Mouse (Mus musculus): Measurements from ENCODE around the gene Mfap1b. TPM values are rescaled to one million over a fixed set of nuclear protein-coding genes. Genes with fewer than 3 reads are reported as not detected.
A peak's percentile ranks its signal among the peaks of the same experiment; 100 is the strongest.

Mfap1b gene
- polyA plus RNA-seq, 1 experiment = 29.0 TPM

DNA sequence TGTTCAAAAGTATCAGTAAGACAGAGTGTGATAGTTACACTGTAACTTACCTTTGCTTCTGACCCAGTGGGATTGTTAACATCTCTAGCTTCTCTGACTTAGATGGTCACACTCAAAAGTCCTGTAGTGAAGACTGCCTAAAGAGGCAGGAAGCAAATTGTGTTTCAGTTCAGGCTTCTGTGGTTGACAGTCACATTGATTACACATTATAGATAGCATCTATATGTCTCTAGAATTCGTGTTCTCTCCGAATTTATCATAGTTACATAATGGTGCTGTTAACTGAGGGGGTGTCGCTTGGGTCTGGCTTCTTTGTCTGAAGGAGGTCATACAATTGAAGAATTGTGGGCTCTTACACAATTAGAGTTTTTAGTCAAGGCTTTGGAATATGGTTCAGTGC lies 58.8 kb downstream of the Mfap1b start:
- H3K27ac ChIP-seq (ENCODE audit: insufficient read depth, low read length) = no peak overlapping the region
- no peaks in the 10 kb centered on the region for H3K27me3 ChIP-seq (ENCODE audit: control insufficient read depth, insufficient read depth, low read length)
- TF ChIP-seq CTCF (IDR thresholded peaks at IDR 0.05; ENCODE audit: borderline replicate concordance, insufficient read depth, low read depth, low read length) (no peak), POLR2A (IDR thresholded peaks at IDR 0.05; ENCODE audit: borderline replicate concordance, insufficient read depth, low read length) (no peak)
- peak overlapping the region; percentile 10 for H3K4me3 ChIP-seq (replicated peaks; ENCODE audit: insufficient read depth, low read depth, low read length)
- no peak for DNase-seq
- 45% methylated on average over 3 of the region's 3 CpGs for WGBS
- peaks cover 4% of the 10 kb centered on the region; the same call in 1 of the 2 replicates for H3K4me1 ChIP-seq (ENCODE audit: control insufficient read depth, insufficient read depth, low read length)

DNA sequence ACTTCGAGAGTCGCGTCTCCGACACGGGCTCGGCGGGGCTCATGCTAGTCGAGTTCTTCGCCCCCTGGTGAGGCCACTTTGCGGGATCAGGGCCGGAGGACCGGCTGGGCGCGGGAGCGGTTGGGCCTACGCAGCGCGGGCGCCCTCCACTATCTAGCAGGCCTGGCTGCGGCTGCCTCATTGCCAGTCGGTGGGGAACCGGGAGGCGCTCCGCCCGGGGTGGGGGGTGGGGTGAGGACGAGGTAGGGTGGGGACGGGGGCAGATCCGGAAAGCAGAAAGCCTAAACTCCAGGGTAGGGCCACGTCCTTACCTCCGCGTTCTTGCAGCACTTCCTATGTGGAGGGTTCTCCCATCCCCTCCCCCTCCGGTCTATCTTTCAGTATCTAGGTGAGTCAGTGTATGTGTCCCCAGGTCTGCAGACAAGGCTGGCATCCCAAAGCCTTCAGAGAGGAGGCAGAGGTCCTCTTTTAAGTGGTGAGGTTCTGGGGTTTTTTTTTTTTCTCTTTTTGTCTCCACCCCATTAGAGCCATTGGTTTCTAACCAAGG lies 59.7 kb downstream of the Mfap1b start:
- 2% methylated on average over 31 of the region's 32 CpGs for WGBS
- Histone ChIP-seq H3K27ac (ENCODE audit: insufficient read depth, low read length) (peak overlapping the region; percentile 91), H3K4me3 (replicated peaks; ENCODE audit: insufficient read depth, low read depth, low read length) (peak overlapping the region; percentile 94), H3K4me1 (ENCODE audit: control insufficient read depth, insufficient read depth, low read length) (peaks cover 4% of the 10 kb centered on the region; the same call in 1 of the 2 replicates), H3K27me3 (ENCODE audit: control insufficient read depth, insufficient read depth, low read length) (no peaks in the 10 kb centered on the region)
- peak in 1 of 2 experiments; percentile 58 for DNase-seq
- TF ChIP-seq CTCF (IDR thresholded peaks at IDR 0.05; ENCODE audit: borderline replicate concordance, insufficient read depth, low read depth, low read length) = no peak
- no peak for TF ChIP-seq POLR2A (IDR thresholded peaks at IDR 0.05; ENCODE audit: borderline replicate concordance, insufficient read depth, low read length)

DNA sequence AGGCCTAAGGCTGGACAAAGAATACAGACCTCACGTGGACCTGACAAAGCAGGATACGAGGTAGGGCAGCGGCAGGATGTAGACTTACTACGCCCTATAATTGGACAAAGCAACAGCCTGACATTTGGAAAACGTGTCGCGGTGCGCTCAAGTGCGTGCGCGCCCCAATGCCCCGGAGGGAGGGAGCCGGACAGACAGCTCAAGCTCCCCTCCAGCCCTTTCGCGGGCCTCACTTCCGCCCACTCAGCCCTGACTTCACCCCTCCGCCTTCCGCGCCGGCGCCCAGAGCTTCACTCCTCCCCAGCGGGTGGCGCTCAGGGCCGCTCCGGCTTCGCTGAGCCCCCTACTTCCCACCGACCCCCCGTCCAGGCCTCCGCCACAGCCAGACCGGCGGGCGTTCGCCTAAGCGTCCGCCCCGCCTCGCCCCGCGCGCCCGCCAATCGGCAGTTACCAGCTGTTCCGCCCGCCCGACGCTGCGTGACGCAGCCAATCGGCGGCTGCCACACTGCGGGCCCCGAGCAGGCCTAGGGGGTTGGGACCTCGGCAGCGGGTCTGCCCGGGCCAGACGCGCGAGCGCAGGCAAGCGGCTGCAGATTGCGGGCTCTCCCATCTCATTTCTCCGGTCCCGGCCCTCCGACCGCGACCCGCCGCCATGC lies 60.4 kb downstream of the Mfap1b start, which contains the start of the genes Pdia3 and Catsper2:
Pdia3 (plus strand) TSS at position 389 of the 656 bp plus-strand sequence.
Catsper2 (minus strand) TSS at position 406 of the 656 bp plus-strand sequence.
- Histone ChIP-seq H3K27me3 (ENCODE audit: control insufficient read depth, insufficient read depth, low read length) (no peaks in the 10 kb centered on the region), H3K4me3 (replicated peaks; ENCODE audit: insufficient read depth, low read depth, low read length) (peak within 1 kb of the TSS; percentile 94), H3K27ac (ENCODE audit: insufficient read depth, low read length) (peak within 1 kb of the TSS; percentile 97), H3K4me1 (ENCODE audit: control insufficient read depth, insufficient read depth, low read length) (peaks cover 4% of the 10 kb centered on the region; the same call in 1 of the 2 replicates)
- TF ChIP-seq CTCF (IDR thresholded peaks at IDR 0.05; ENCODE audit: borderline replicate concordance, insufficient read depth, low read depth, low read length) (no peak), POLR2A (IDR thresholded peaks at IDR 0.05; ENCODE audit: borderline replicate concordance, insufficient read depth, low read length) (peak; percentile 68)
- peak; percentile 97 to 98 for DNase-seq
- WGBS = under 1% methylated on average over 67 of the region's 68 CpGs

DNA sequence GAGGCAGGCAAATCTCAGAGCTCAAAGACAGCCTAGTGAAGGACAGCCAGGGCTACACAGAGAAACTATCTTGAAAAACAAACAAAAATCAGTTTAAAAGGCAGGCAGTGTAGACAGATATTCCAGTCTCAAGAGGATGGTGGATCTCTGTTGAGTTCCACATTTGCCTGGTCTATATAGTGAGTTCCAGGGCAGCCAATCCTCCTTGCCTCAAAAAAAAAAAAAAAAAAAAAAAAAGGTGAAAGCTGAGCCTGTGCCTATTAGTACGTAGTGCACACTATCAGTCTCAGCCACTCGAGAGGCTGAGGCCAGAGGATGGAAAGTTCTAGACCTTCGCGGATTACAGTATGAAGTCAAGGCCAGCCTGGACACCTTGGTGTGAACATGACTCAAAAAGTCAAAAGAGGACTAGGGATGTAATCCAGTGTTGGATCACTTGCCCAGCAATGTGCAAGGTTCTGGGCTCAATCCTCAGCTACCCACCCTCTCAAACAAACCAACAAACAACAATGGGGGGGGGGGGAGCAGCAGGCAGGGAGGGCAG lies 61.0 kb downstream of the Mfap1b start:
- H3K4me1 ChIP-seq (ENCODE audit: control insufficient read depth, insufficient read depth, low read length) = peaks cover 4% of the 10 kb centered on the region; the same call in 1 of the 2 replicates
- TF ChIP-seq POLR2A (IDR thresholded peaks at IDR 0.05; ENCODE audit: borderline replicate concordance, insufficient read depth, low read length) (no peak), CTCF (IDR thresholded peaks at IDR 0.05; ENCODE audit: borderline replicate concordance, insufficient read depth, low read depth, low read length) (no peak)
- WGBS = 1% methylated on average over 4 of the region's 4 CpGs
- peak overlapping the region; percentile 94 for H3K4me3 ChIP-seq (replicated peaks; ENCODE audit: insufficient read depth, low read depth, low read length)
- no peaks in the 10 kb centered on the region for H3K27me3 ChIP-seq (ENCODE audit: control insufficient read depth, insufficient read depth, low read length)
- peak overlapping the region; percentile 97 for H3K27ac ChIP-seq (ENCODE audit: insufficient read depth, low read length)
- peak in 1 of 2 experiments; percentile 18 for DNase-seq

Other genes starting within 250 kb of the Mfap1b start
- gene Trp53bp1, start 202.7 kb downstream of the Mfap1b start, polyA plus RNA-seq (2012; rRNA removed) = 57.9 and 59.4 TPM in 2 replicates
- gene Map1a, start 184.5 kb downstream of the Mfap1b start, polyA plus RNA-seq (2012; rRNA removed) = 223 and 254 TPM in 2 replicates
- 160 and 183 TPM in 2 replicates for gene Ppip5k1, start 118.7 kb downstream of the Mfap1b start, polyA plus RNA-seq (2012; rRNA removed)
- gene Ckmt1, start 116.4 kb downstream of the Mfap1b start, polyA plus RNA-seq (2012; rRNA removed) = 504 and 518 TPM in 2 replicates
- 0.62 and 0.81 TPM in 2 replicates for gene Strc, start 86.9 kb downstream of the Mfap1b start, polyA plus RNA-seq (2012; rRNA removed)
- 96.5 and 99.1 TPM in 2 replicates for gene Pdia3, start 60.3 kb downstream of the Mfap1b start, polyA plus RNA-seq (2012; rRNA removed)
- 7.1 and 7.4 TPM in 2 replicates for gene Catsper2, start 60.3 kb downstream of the Mfap1b start, polyA plus RNA-seq (2012; rRNA removed)
- 0.08 TPM in 1 of 2 replicates, not detected in the other for gene Ell3, start 29.8 kb downstream of the Mfap1b start, polyA plus RNA-seq (2012; rRNA removed)
- gene Serf2, start 24.9 kb downstream of the Mfap1b start, polyA plus RNA-seq (2012; rRNA removed) = 282 and 303 TPM in 2 replicates
- 24.7 and 27.5 TPM in 2 replicates for gene Hypk, start 20.8 kb downstream of the Mfap1b start, polyA plus RNA-seq (2012; rRNA removed)
- 0.46 and 0.57 TPM in 2 replicates for gene Serinc4, start 17.3 kb downstream of the Mfap1b start, polyA plus RNA-seq (2012; rRNA removed)
- 19.5 and 19.7 TPM in 2 replicates for gene Mfap1a, start 32.6 kb upstream of the Mfap1b start, polyA plus RNA-seq (2012; rRNA removed)
- gene Wdr76, start 32.7 kb upstream of the Mfap1b start, polyA plus RNA-seq (2012; rRNA removed) = 4.3 and 4.9 TPM in 2 replicates

Data from cerebellum, adult 2 months (tissue).